Mouse (Mus musculus): ENCODE measurements at regions not wholly inside any gene's neighbourhood (a gene's known extent, or its start where the extent isn't known, plus 50 kb on each side); places are given as distances from the start of the nearest gene placed in this dataset.

DNA sequence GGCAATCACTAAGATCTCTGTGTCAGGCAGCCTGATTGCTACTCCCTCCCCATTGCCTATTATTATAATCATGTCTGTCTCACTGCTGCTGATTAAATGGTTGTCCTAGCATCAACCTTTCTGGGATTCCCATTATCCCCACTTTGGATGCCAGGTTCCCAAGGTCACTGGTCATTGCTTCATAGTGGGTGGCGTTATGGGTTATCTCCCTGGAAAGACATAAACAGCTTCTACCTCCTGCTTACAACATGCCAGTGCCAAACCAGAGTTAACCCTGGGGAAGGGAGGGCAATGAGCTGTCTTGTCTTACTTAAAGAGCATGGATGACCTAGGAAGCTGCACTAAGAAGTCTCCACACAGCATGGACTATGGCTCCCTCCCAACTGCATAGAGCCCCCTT, 136.9 kb downstream of the Uaca start:
- no peak for DNase-seq (ENCODE audit: low read depth, low spot score)

DNA sequence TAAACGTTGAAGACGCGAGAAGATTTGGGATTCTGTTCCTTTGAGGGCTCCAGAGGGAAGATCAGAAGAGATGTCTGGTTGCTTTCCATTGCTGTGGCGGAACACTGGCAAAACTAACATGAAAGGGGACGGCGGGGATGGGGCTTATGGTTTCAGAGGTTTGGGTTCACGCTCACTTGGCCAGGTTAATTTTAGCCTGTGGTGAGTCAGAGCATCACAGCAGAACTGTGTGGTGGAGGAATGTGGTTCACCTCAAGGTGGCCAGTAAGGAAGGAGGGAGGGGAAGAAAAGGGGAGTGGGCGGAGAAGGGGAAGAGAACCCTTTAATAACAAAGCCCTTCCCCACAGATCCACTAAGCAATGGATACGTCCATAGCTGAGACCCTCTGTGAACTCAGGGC, 142.6 kb downstream of the Uaca start:
- DNase-seq (ENCODE audit: low read depth, low spot score): no peak

DNA sequence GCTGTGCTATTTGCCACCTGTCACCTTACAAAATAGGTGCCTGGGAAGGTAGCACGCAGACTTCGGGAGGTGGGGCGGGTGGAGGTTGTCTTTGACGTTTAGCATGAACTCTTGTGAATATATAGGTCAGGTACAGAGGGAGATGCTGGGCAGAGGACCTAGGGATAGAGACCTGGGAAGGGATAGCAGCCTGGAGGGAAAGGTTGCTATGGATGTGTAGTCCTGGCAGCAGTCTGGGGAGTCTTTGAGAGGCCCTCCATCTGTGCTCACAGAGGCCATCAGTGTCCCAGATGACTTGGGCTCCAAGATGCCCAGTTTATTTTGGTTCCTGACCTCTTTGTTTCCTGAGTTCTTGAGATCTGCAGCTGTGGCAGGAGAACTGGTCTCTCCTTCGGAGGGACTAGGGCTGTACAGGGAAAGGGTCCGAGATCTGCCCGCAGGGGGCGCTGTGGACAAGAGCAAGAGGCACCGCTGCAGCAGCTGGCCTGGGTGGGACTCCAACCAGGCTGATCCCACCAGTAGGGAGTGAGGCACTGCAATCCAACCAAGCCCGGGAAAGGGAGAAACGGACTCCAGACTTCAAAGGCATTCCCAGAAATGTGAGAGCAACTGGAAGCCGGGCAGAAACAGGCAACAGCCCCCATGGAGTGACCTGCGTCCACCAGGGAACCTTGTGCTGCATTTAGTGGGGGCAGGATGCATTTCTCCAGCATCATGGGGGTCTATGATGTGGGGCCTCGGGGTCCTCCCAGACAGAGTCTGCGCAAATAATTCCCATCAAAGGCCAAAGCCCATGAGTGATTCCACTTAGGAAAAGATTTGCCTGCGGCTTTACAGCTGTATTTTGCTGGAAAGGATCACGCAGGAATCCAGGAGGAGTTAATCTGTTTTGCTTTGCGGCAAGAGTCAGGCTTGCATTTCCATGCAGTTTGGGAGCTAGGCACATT, 145.8 kb downstream of the Uaca start:
- DNase-seq (ENCODE audit: low read depth, low spot score): no peak

GRCm38 (mm10) chr9:60947363-60947762, 153.0 kb downstream of the Uaca start:
- DNase-seq (ENCODE audit: low read depth, low spot score): no peak

GRCm38 (mm10) chr9:60948531-60949070, 154.3 kb downstream of the Uaca start:
- DNase-seq (ENCODE audit: low read depth, low spot score): no peak

DNA sequence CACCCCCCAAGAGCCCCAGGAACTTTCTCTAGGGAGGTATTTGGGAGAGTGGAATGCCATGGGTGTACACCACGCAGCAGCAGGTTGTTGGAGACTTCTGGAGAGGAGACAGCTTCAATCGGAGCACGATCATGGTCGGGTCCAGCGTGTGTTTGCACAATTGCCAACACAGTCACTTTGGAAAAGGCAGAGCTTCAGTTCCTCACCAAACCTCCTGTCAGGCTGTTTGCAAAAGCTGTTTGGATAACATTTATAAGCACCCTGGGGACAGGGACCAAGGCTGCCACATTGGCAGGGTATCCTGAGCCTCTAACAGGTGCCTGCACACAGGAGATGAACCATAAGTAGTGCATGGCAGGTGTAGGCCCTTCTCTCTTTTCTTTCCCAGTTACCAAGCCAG, 155.8 kb downstream of the Uaca start:
- no peak for DNase-seq (ENCODE audit: low read depth, low spot score)

DNA sequence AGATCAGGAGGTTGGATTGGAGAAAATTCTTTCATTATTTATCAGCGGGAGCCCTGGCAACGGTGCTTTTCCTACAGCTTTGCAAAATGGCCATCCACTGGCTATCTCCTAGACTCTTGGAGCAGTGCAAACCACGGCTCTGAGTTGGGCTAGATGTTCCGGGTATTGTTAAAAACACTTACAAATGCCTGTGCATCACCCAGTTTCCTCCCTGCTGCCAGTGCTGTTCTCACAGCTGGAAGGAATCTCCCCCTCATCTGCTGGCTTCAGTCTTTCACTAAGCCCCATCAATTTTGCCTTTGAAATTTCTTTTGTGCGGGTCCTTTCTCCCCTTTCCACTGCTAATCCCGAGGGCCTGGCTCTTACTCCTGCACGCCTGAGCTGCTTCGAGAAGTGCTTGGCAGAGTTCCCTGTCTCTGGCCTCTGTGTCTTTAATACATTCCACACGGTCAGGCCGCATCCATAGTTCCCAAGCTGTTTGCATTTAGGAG, 156.8 kb downstream of the Uaca start:
- no peak for DNase-seq (ENCODE audit: low read depth, low spot score)

DNA sequence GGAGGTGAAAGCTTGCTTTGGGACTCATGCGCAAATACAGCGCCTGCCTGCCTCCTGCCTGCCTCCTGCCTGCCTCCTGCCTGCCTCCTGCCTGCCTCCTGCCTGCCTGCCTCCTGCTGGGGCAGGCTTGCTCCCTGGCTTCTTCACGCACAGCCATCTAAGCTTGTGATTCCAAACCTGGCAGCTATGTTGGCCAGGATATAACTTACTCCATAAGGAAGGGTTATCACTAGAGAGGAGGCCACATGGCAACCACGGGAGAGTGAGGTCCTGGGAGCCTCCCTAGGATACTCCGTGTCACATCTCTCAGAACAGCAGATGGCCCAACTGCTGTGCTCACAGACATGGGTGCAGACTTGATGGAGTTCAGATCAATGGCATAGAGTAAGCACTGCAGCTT, 163.1 kb downstream of the Uaca start:
- no peak for DNase-seq (ENCODE audit: low read depth, low spot score)

GRCm38 (mm10) chr9:60959537-60959936, 165.2 kb downstream of the Uaca start:
- DNase-seq (ENCODE audit: low read depth, low spot score): no peak

GRCm38 (mm10) chr9:60962086-60962485, 167.7 kb downstream of the Uaca start:
- DNase-seq (ENCODE audit: low read depth, low spot score): no peak

- no peak for DNase-seq (ENCODE audit: low read depth, low spot score)
These were observed 171.3 kb downstream of the Uaca start for GRCm38 (mm10) chr9:60965641-60966040.

GRCm38 (mm10) chr9:60968281-60969031, 174.1 kb downstream of the Uaca start:
- DNase-seq (ENCODE audit: low read depth, low spot score): no peak

- DNase-seq (ENCODE audit: low read depth, low spot score): no peak
These were observed 178.0 kb downstream of the Uaca start for GRCm38 (mm10) chr9:60972201-60972910.

GRCm38 (mm10) chr9:60974546-60974945, 180.2 kb downstream of the Uaca start:
- no peak for DNase-seq (ENCODE audit: low read depth, low spot score)

- DNase-seq (ENCODE audit: low read depth, low spot score): no peak
These were observed 188.2 kb downstream of the Uaca start for GRCm38 (mm10) chr9:60982383-60983085.

DNA sequence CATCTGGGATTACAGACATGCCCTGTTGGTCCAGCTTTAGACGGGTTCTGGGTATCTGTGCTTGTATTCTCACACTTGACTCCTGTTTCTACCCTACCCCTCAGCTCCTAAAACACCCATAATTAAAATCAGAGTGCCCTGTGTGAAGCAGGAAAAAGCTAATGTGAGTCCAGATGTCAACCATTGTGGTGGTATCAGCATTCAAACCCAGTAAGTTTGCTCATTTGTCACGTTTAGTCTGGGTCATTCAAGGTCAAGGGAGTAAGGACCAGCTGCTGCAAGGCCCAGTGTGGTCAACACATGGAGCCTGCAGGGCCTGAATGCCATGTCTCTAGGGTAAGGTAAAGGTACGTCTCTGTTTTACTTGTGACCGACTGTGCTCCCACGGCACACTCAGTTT, 188.9 kb downstream of the Uaca start:
- no peak for DNase-seq (ENCODE audit: low read depth, low spot score)

- no peak for DNase-seq (ENCODE audit: low read depth, low spot score)
These were observed 193.8 kb downstream of the Uaca start for GRCm38 (mm10) chr9:60988113-60988512.

GRCm38 (mm10) chr9:60989670-60990391, 195.5 kb downstream of the Uaca start:
- DNase-seq (ENCODE audit: low read depth, low spot score): no peak

- no peak for DNase-seq (ENCODE audit: low read depth, low spot score)
These were observed 197.2 kb downstream of the Uaca start for GRCm38 (mm10) chr9:60991509-60991908.

GRCm38 (mm10) chr9:60993661-60994060, 199.3 kb downstream of the Uaca start:
- no peak for DNase-seq (ENCODE audit: low read depth, low spot score)
